Mouse (Mus musculus) thymus, adult 2 months (tissue): ENCODE measurements around the gene Zfp513.

Experiments used
- CTCF ChIP-seq: fragments of 200-500 bp; IDR thresholded peaks from 2 replicates; pipeline ENCODE4 v1.5.1; 2012; ENCODE audit warnings: mild to moderate bottlenecking, control low read depth, low read length, moderate library complexity, borderline replicate concordance; ENCODE audit not compliant: control insufficient read depth, poor library complexity, insufficient read depth; ENCODE audit errors: extremely low read depth
- POLR2A ChIP-seq: fragments of 200-500 bp; IDR thresholded peaks from 2 replicates; pipeline ENCODE4 v1.6.1; 2012; ENCODE audit warnings: mild to moderate bottlenecking, low read length, control low read depth, moderate library complexity; ENCODE audit not compliant: control insufficient read depth, poor library complexity, insufficient read depth; ENCODE audit errors: extremely low read depth

DNA sequence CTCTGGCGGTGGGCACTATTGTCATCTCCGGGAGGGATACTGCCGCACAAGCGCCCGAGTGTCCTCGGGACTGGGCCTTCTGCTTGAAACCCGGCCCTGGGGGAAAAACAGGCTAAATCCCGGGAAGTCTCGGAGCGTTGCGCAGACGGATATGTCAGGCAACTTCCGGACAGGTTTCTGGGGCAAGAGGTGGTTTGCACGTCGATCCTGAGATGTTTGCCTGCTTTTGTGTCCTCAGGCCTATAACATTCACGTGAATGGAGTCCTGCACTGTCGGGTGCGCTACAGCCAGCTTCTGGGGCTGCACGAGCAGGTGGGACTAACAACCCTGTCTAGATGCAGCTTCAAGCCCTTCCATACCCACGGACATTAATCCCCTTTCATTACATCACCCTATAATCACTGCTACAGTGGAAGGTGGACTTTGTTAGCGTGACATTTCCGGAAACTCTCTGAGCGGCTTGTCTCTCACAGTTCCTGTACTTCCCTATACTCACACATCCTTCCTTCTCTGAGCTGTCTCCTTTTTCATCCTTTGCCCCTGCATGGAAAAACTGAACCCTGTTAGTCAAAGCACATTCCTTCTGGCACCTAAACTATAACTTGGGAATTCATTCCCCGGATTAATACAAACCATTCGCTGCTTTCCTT is 8.3 kb downstream of the Zfp513 start:
- TF ChIP-seq CTCF (no peak), POLR2A (no peak)
